Mouse (Mus musculus): ENCODE results near the gene Lmod2. TPM values are rescaled to one million over a fixed set of nuclear protein-coding genes. Genes with fewer than 3 reads are reported as not detected.

Lmod2 gene
- polyA plus RNA-seq, 1 experiment from 2014 or later = not detected

- H3K36me3 ChIP-seq (ENCODE audit: control insufficient read depth, insufficient read depth) = no peaks in the 10 kb centered on the region
- no peaks in the 10 kb centered on the region for H3K9me3 ChIP-seq (ENCODE audit: control insufficient read depth, low read length)
- ATAC-seq = no peak
- H3K4me1 ChIP-seq (replicated peaks; ENCODE audit: control insufficient read depth, insufficient read depth, low read length) = no peaks in the 10 kb centered on the region
- H3K4me3 ChIP-seq (replicated peaks; ENCODE audit: low read length) = no peak overlapping the region
- H3K4me2 ChIP-seq (ENCODE audit: low read length) = no peak overlapping the region
- no peak overlapping the region for H3K9ac ChIP-seq (replicated peaks; ENCODE audit: low read depth, low read length)
- H3K27me3 ChIP-seq (replicated peaks; ENCODE audit: control insufficient read depth, insufficient read depth, low read length) = no peaks in the 10 kb centered on the region
- no peak overlapping the region for H3K27ac ChIP-seq (ENCODE audit: low read length)
- 78% methylated on average over 6 of the region's 6 CpGs for WGBS
Observed at GRCm38 (mm10) chr6:24571126-24571525, 26.4 kb upstream of the Lmod2 start.

DNA sequence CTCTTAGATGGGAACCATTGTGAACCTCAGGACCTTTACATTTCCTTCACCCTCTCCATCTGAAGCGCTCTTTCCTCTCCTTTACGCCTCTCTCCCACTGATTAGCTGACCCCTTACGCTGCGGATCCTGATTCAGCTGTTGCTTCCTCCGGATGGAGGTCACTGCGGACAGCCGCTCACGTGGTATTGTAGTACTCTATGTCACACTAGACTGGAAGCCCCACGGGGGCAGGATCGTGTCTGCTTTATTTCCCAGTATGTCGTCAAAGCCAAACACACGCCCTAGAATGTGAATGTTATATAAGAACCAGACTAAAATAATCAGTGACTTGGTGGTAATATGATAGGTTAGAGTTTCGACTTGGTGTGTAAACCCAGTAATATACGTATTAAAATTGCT is 25.1 kb upstream of the Lmod2 start:
- Histone ChIP-seq H3K4me3 (replicated peaks; ENCODE audit: low read length) (no peak overlapping the region), H3K9ac (replicated peaks; ENCODE audit: low read depth, low read length) (no peak overlapping the region), H3K27me3 (replicated peaks; ENCODE audit: control insufficient read depth, insufficient read depth, low read length) (no peaks in the 10 kb centered on the region), H3K27ac (ENCODE audit: low read length) (no peak overlapping the region), H3K9me3 (ENCODE audit: control insufficient read depth, low read length) (no peaks in the 10 kb centered on the region), H3K4me2 (ENCODE audit: low read length) (no peak overlapping the region), H3K36me3 (ENCODE audit: control insufficient read depth, insufficient read depth) (no peaks in the 10 kb centered on the region), H3K4me1 (replicated peaks; ENCODE audit: control insufficient read depth, insufficient read depth, low read length) (no peaks in the 10 kb centered on the region)
- 92% methylated on average over 14 of the region's 14 CpGs for WGBS
- ATAC-seq = no peak

DNA sequence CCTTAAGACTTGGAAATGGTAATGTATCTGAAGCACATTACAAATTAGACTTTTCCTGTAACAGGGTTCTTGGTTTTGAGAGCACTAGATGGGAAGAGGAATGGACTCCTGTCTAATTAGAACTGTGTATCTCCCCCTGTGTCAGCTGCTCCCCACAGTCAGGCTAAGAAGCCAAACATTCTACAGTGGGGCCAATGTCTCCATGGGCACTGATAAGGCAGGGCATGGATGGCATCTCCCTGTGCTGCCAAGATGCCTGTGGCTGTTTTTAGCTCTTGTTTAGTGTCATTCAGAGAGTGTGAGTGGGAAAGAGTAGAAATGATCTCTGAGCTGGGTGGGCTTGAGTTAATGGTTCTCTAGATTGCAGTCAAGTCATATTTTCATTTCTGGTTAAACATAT is 24.2 kb upstream of the Lmod2 start:
- H3K9me3 ChIP-seq (ENCODE audit: control insufficient read depth, low read length) = no peaks in the 10 kb centered on the region
- no peak overlapping the region for H3K4me2 ChIP-seq (ENCODE audit: low read length)
- no peaks in the 10 kb centered on the region for H3K4me1 ChIP-seq (replicated peaks; ENCODE audit: control insufficient read depth, insufficient read depth, low read length)
- no peaks in the 10 kb centered on the region for H3K27me3 ChIP-seq (replicated peaks; ENCODE audit: control insufficient read depth, insufficient read depth, low read length)
- no peak for ATAC-seq
- no peak overlapping the region for H3K27ac ChIP-seq (ENCODE audit: low read length)
- H3K9ac ChIP-seq (replicated peaks; ENCODE audit: low read depth, low read length) = no peak overlapping the region
- H3K36me3 ChIP-seq (ENCODE audit: control insufficient read depth, insufficient read depth) = no peaks in the 10 kb centered on the region
- no peak overlapping the region for H3K4me3 ChIP-seq (replicated peaks; ENCODE audit: low read length)

GRCm38 (mm10) chr6:24583456-24583855 is 14.1 kb upstream of the Lmod2 start:
- Histone ChIP-seq H3K4me1 (replicated peaks; ENCODE audit: control insufficient read depth, insufficient read depth, low read length) (no peaks in the 10 kb centered on the region), H3K9ac (replicated peaks; ENCODE audit: low read depth, low read length) (no peak overlapping the region), H3K27ac (ENCODE audit: low read length) (no peak overlapping the region), H3K4me3 (replicated peaks; ENCODE audit: low read length) (no peak overlapping the region), H3K4me2 (ENCODE audit: low read length) (no peak overlapping the region), H3K27me3 (replicated peaks; ENCODE audit: control insufficient read depth, insufficient read depth, low read length) (no peaks in the 10 kb centered on the region), H3K9me3 (ENCODE audit: control insufficient read depth, low read length) (no peaks in the 10 kb centered on the region), H3K36me3 (ENCODE audit: control insufficient read depth, insufficient read depth) (no peaks in the 10 kb centered on the region)
- whole genome bisulfite sequencing = 82% methylated on average over 3 of the region's 3 CpGs
- ATAC-seq = no peak

DNA sequence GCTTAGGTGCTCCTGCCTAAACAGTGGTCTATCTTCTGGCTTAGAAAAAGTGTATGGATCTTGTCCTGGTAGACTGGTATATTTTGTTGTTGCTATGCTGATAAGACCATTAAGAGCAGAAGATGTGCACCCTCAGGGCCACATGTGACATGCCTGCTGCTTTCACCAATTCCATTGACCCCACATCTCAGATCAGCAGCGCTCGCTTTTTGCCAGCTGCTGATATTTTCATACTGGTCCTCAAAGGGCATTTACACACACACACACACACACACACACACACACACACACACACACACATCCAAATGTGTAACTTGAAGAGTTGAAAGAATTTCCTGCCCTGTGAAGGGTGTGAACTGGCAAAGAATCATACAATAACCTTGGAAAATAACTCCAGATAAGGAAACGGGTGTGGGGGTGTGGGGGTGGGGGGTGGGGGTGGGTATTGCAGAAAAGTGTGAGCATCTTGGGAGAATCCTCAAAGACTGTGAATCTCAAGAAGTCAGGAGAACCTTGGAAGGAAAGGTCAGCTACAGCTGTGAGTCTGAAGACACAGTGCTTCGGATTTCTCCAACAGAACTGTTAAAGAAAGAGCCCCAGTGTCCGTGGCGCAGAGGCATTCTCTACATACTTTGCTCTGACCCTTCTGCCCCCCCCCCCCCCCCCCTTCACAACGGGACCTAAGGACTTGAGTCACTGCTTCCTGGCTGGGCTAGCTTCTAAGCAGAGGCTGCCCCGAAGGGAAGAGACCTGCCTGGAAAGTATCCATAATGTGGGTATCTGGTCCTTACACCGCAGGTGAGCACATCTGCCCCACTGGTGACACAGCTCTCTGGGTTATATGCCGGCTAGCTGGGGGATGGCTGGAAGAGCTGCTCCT is 11.9 kb upstream of the Lmod2 start:
- Histone ChIP-seq H3K9ac (replicated peaks; ENCODE audit: low read depth, low read length) (no peak overlapping the region), H3K27ac (ENCODE audit: low read length) (no peak overlapping the region), H3K9me3 (ENCODE audit: control insufficient read depth, low read length) (no peaks in the 10 kb centered on the region), H3K27me3 (replicated peaks; ENCODE audit: control insufficient read depth, insufficient read depth, low read length) (no peaks in the 10 kb centered on the region), H3K4me3 (replicated peaks; ENCODE audit: low read length) (no peak overlapping the region), H3K4me1 (replicated peaks; ENCODE audit: control insufficient read depth, insufficient read depth, low read length) (no peaks in the 10 kb centered on the region), H3K36me3 (ENCODE audit: control insufficient read depth, insufficient read depth) (no peaks in the 10 kb centered on the region), H3K4me2 (ENCODE audit: low read length) (no peak overlapping the region)
- 67% methylated on average over 9 of the region's 10 CpGs for WGBS
- ATAC-seq = no peak

GRCm38 (mm10) chr6:24586885-24587284 is 10.7 kb upstream of the Lmod2 start:
- Histone ChIP-seq H3K9ac (replicated peaks; ENCODE audit: low read depth, low read length) (no peak overlapping the region), H3K4me2 (ENCODE audit: low read length) (no peak overlapping the region), H3K9me3 (ENCODE audit: control insufficient read depth, low read length) (no peaks in the 10 kb centered on the region), H3K27ac (ENCODE audit: low read length) (no peak overlapping the region), H3K4me3 (replicated peaks; ENCODE audit: low read length) (no peak overlapping the region), H3K4me1 (replicated peaks; ENCODE audit: control insufficient read depth, insufficient read depth, low read length) (no peaks in the 10 kb centered on the region), H3K27me3 (replicated peaks; ENCODE audit: control insufficient read depth, insufficient read depth, low read length) (no peaks in the 10 kb centered on the region), H3K36me3 (ENCODE audit: control insufficient read depth, insufficient read depth) (no peaks in the 10 kb centered on the region)
- no peak for ATAC-seq
- 49% methylated on average over 3 of the region's 3 CpGs for WGBS

DNA sequence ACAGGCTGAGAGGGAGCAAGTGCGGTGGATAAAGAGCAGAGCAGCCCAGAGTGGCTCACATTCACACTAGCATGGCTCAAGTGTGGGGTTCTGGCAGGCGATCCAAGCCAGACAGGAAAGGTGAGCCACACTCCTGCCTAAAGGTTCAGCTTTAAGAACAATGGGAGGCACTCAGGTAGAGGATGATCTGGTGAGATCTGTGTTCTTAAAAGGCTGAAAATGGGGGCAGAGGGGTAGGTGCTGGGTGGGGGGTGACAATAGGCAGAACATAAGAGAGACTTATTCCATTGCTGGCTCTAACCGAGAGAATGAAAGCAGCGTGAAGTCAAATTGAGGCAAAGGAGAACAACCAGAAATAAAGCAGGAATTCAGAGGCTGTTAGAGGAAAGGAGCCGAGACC is 7.3 kb upstream of the Lmod2 start:
- Histone ChIP-seq H3K4me3 (replicated peaks; ENCODE audit: low read length) (no peak overlapping the region), H3K27ac (ENCODE audit: low read length) (no peak overlapping the region), H3K4me1 (replicated peaks; ENCODE audit: control insufficient read depth, insufficient read depth, low read length) (no peaks in the 10 kb centered on the region), H3K36me3 (ENCODE audit: control insufficient read depth, insufficient read depth) (no peaks in the 10 kb centered on the region), H3K4me2 (ENCODE audit: low read length) (no peak overlapping the region), H3K9ac (replicated peaks; ENCODE audit: low read depth, low read length) (no peak overlapping the region), H3K9me3 (ENCODE audit: control insufficient read depth, low read length) (no peaks in the 10 kb centered on the region), H3K27me3 (replicated peaks; ENCODE audit: control insufficient read depth, insufficient read depth, low read length) (no peaks in the 10 kb centered on the region)
- 79% methylated on average over 5 of the region's 5 CpGs for WGBS
- no peak for ATAC-seq

DNA sequence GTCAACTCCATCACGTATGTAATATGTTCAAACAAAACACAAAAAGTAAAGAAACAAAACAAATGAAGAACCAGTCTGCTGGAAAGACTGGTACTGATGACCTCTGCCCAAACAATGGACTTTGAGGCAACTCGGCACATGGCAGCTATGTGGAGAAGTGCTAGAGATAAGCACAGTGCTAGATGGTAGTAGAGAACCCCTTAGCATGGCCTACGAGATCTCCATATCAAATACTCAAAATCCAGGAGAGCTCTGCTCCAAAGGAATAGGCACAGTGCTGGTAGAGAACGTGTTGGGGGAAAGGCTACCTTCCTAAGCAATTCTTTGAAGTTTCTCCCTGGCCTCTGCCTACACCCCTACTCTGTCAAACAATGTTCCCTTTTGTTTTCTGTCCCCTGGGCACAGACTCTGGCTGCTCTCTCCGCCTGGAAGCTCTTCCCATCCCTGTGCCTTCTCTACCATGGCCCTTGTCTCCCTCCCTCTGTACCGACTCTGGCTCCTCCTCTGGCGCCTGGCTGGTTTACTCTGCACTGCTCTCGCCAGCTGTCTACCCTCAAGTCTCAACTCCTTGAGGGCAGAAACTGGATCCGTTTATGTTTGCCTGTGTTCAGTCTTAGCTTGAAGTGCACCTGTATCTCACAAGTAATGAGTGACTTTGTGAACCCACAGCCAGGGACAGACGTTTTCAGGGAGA is 5.9 kb upstream of the Lmod2 start:
- H3K9me3 ChIP-seq (ENCODE audit: control insufficient read depth, low read length) = no peaks in the 10 kb centered on the region
- 50% methylated on average over 10 of the region's 10 CpGs for WGBS
- no peaks in the 10 kb centered on the region for H3K27me3 ChIP-seq (replicated peaks; ENCODE audit: control insufficient read depth, insufficient read depth, low read length)
- ATAC-seq = no peak
- H3K9ac ChIP-seq (replicated peaks; ENCODE audit: low read depth, low read length) = no peak overlapping the region
- no peaks in the 10 kb centered on the region for H3K36me3 ChIP-seq (ENCODE audit: control insufficient read depth, insufficient read depth)
- H3K27ac ChIP-seq (ENCODE audit: low read length) = no peak overlapping the region
- H3K4me2 ChIP-seq (ENCODE audit: low read length) = no peak overlapping the region
- H3K4me1 ChIP-seq (replicated peaks; ENCODE audit: control insufficient read depth, insufficient read depth, low read length) = no peaks in the 10 kb centered on the region
- H3K4me3 ChIP-seq (replicated peaks; ENCODE audit: low read length) = no peak overlapping the region

DNA sequence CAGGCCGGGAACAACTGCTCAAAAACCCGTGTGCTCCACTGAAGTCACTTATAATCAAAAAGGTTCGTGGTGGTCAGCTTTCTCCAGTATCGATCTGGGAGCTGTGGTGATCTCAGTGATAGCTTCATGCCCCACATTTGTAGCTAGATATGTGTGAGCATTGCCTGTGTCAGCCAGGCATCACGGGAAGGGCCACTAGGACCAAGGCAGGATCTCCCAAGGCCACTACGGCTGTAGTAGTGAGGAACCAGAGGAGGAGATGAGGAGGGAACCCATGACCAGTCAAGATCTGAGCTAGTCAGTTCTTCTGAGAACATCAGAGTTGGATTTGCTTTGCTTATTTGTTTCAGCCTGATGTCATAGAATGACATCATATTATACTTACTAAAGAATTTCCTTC is 1.6 kb downstream of the Lmod2 start:
- H3K27me3 ChIP-seq (replicated peaks; ENCODE audit: control insufficient read depth, insufficient read depth, low read length) = no peaks in the 10 kb centered on the region
- no peak overlapping the region for H3K27ac ChIP-seq (ENCODE audit: low read length)
- ATAC-seq = no peak
- no peaks in the 10 kb centered on the region for H3K9me3 ChIP-seq (ENCODE audit: control insufficient read depth, low read length)
- H3K9ac ChIP-seq (replicated peaks; ENCODE audit: low read depth, low read length) = no peak overlapping the region
- no peaks in the 10 kb centered on the region for H3K4me1 ChIP-seq (replicated peaks; ENCODE audit: control insufficient read depth, insufficient read depth, low read length)
- H3K36me3 ChIP-seq (ENCODE audit: control insufficient read depth, insufficient read depth) = no peaks in the 10 kb centered on the region
- no peak overlapping the region for H3K4me3 ChIP-seq (replicated peaks; ENCODE audit: low read length)
- 95% methylated on average over 6 of the region's 6 CpGs for WGBS
- H3K4me2 ChIP-seq (ENCODE audit: low read length) = no peak overlapping the region

Measured in forebrain, embryonic 16.5 days (tissue).